Mouse (Mus musculus) ES-Bruce4 (cell line): ENCODE data around the gene Obsl1.

ENCODE experiments used
- CTCF ChIP-seq: IDR thresholded peaks from one replicate; pipeline ENCODE4 v1.8.1; 2011; ENCODE audit warnings: low read depth, low read length
- EP300 ChIP-seq: IDR thresholded peaks from 2 replicates; pipeline ENCODE4 v1.6.1; 2011; ENCODE audit warnings: low read depth, low read length; ENCODE audit not compliant: insufficient read depth

- TF ChIP-seq CTCF (no peak), EP300 (peak; percentile 61; the same call in 1 of the 2 replicates)
Measured at GRCm38 (mm10) chr1:75511437-75512210, 5.4 kb upstream of the Obsl1 start.
